Mouse (Mus musculus): ENCODE measurements around the gene Tnfsf13. TPM values are rescaled to one million over a fixed set of nuclear protein-coding genes. Genes with fewer than 3 reads are reported as not detected.

Gene Tnfsf13
- polyA plus RNA-seq, 1 experiment from 2014 or later: 0.33 TPM

- no peak overlapping the region; the same call in 1 of the 2 replicates for H3K9ac ChIP-seq
- no peaks in the 10 kb centered on the region for H3K36me3 ChIP-seq
- H3K4me3 ChIP-seq (replicated peaks): no peak overlapping the region
- no peaks in the 10 kb centered on the region for H3K9me3 ChIP-seq
- 87% methylated on average over 6 of the region's 6 CpGs for WGBS
- no peak for ATAC-seq
- no peaks in the 10 kb centered on the region for H3K27me3 ChIP-seq (replicated peaks)
- H3K27ac ChIP-seq: no peak overlapping the region
- H3K4me1 ChIP-seq (replicated peaks): peaks cover 29% of the 10 kb centered on the region
- no peak overlapping the region for H3K4me2 ChIP-seq (replicated peaks)
Observed at GRCm38 (mm10) chr11:69684936-69685335, 648 bp downstream of the Tnfsf13 start.

- Histone ChIP-seq H3K4me2 (replicated peaks) (no peak overlapping the region), H3K4me1 (replicated peaks) (peaks cover 29% of the 10 kb centered on the region), H3K9me3 (no peaks in the 10 kb centered on the region), H3K9ac (no peak overlapping the region), H3K36me3 (no peaks in the 10 kb centered on the region), H3K27ac (peak overlapping the region; percentile 56; the same call in 1 of the 2 replicates), H3K27me3 (replicated peaks) (no peaks in the 10 kb centered on the region), H3K4me3 (replicated peaks) (no peak overlapping the region)
- peak; percentile 21; the same call in 1 of the 2 replicates for ATAC-seq
- WGBS: 77% methylated on average over 12 of the region's 12 CpGs
Observed at GRCm38 (mm10) chr11:69684128-69684745, 1.3 kb downstream of the Tnfsf13 start.

GRCm38 (mm10) chr11:69683576-69683975, 2.0 kb downstream of the Tnfsf13 start:
- ATAC-seq: no peak
- no peak overlapping the region for H3K4me2 ChIP-seq (replicated peaks)
- H3K9ac ChIP-seq: 0 out of 2 replicates have a peak overlapping the region, but pooled peaks have one; percentile 0
- no peak overlapping the region for H3K4me3 ChIP-seq (replicated peaks)
- peaks cover 3% of the 10 kb centered on the region for H3K36me3 ChIP-seq
- peaks cover 29% of the 10 kb centered on the region for H3K4me1 ChIP-seq (replicated peaks)
- WGBS: 76% methylated on average over 7 of the region's 7 CpGs
- no peaks in the 10 kb centered on the region for H3K9me3 ChIP-seq
- peak overlapping the region; percentile 56; the same call in 1 of the 2 replicates for H3K27ac ChIP-seq
- no peaks in the 10 kb centered on the region for H3K27me3 ChIP-seq (replicated peaks)

- Histone ChIP-seq H3K27ac (peak overlapping the region; percentile 93), H3K27me3 (replicated peaks) (no peaks in the 10 kb centered on the region), H3K9me3 (no peaks in the 10 kb centered on the region), H3K9ac (0 out of 2 replicates have a peak overlapping the region, but pooled peaks have one; percentile 0), H3K4me2 (replicated peaks) (peak overlapping the region; percentile 75), H3K36me3 (peaks cover 8% of the 10 kb centered on the region), H3K4me3 (replicated peaks) (0 out of 2 replicates have a peak overlapping the region, but pooled peaks have one; percentile 59), H3K4me1 (replicated peaks) (peaks cover 29% of the 10 kb centered on the region)
- WGBS: 20% methylated on average over 12 of the region's 12 CpGs
- peak; percentile 35; the same call in 1 of the 2 replicates for ATAC-seq
Observed at GRCm38 (mm10) chr11:69682840-69683533, 2.6 kb downstream of the Tnfsf13 start.

GRCm38 (mm10) chr11:69682209-69682839, 3.3 kb downstream of the Tnfsf13 start:
- Histone ChIP-seq H3K9ac (peak overlapping the region; percentile 84), H3K4me2 (replicated peaks) (peak overlapping the region; percentile 75), H3K36me3 (peaks cover 9% of the 10 kb centered on the region), H3K9me3 (no peaks in the 10 kb centered on the region), H3K4me3 (replicated peaks) (peak overlapping the region; percentile 59), H3K27me3 (replicated peaks) (no peaks in the 10 kb centered on the region), H3K4me1 (replicated peaks) (peaks cover 29% of the 10 kb centered on the region), H3K27ac (peak overlapping the region; percentile 93)
- WGBS: 24% methylated on average over 24 of the region's 24 CpGs
- ATAC-seq: peak; percentile 16; the same call in 1 of the 2 replicates

- Histone ChIP-seq H3K4me1 (replicated peaks) (peaks cover 23% of the 10 kb centered on the region), H3K4me2 (replicated peaks) (peak within 1 kb of the TSS; percentile 75), H3K27me3 (replicated peaks) (no peaks in the 10 kb centered on the region), H3K27ac (peak within 1 kb of the TSS; percentile 93), H3K36me3 (peaks cover 13% of the 10 kb centered on the region), H3K9ac (peak within 1 kb of the TSS; percentile 84), H3K4me3 (replicated peaks) (peak within 1 kb of the TSS; percentile 59), H3K9me3 (no peaks in the 10 kb centered on the region)
- peak; percentile 96 for ATAC-seq
- under 1% methylated on average over 78 of the region's 80 CpGs for WGBS
Observed at GRCm38 (mm10) chr11:69681314-69682208, 4.0 kb downstream of the Tnfsf13 start, which contains the start of gene Senp3. TSS of gene Senp3 (minus strand) at chr11:69682084.

- no peak for ATAC-seq
- H3K36me3 ChIP-seq: peaks cover 18% of the 10 kb centered on the region
- H3K9me3 ChIP-seq: no peaks in the 10 kb centered on the region
- no peak overlapping the region for H3K27ac ChIP-seq
- H3K4me2 ChIP-seq (replicated peaks): peak overlapping the region; percentile 75
- no peaks in the 10 kb centered on the region for H3K27me3 ChIP-seq (replicated peaks)
- 91% methylated on average over 30 of the region's 30 CpGs for WGBS
- H3K4me3 ChIP-seq (replicated peaks): peak overlapping the region; percentile 59; the same call in 1 of the 2 replicates
- H3K4me1 ChIP-seq (replicated peaks): peaks cover 12% of the 10 kb centered on the region
- peak overlapping the region; percentile 84; the same call in 1 of the 2 replicates for H3K9ac ChIP-seq
Observed at GRCm38 (mm10) chr11:69680136-69680855, 5.3 kb downstream of the Tnfsf13 start.

- 100% methylated on average over 2 of the region's 2 CpGs for WGBS
- Histone ChIP-seq H3K27me3 (replicated peaks) (no peaks in the 10 kb centered on the region), H3K36me3 (peaks cover 24% of the 10 kb centered on the region), H3K9ac (no peak overlapping the region), H3K9me3 (no peaks in the 10 kb centered on the region), H3K27ac (no peak overlapping the region), H3K4me2 (replicated peaks) (no peak overlapping the region), H3K4me1 (replicated peaks) (peaks cover 11% of the 10 kb centered on the region), H3K4me3 (replicated peaks) (no peak overlapping the region)
- no peak for ATAC-seq
Observed at GRCm38 (mm10) chr11:69679144-69679543, 6.4 kb downstream of the Tnfsf13 start.

- no peaks in the 10 kb centered on the region for H3K9me3 ChIP-seq
- H3K27me3 ChIP-seq (replicated peaks): no peaks in the 10 kb centered on the region
- WGBS: under 1% methylated on average over 36 of the region's 36 CpGs
- peak within 1 kb of the TSS; percentile 77 for H3K4me3 ChIP-seq (replicated peaks)
- H3K4me2 ChIP-seq (replicated peaks): peak within 1 kb of the TSS; percentile 56
- peak; percentile 98 for ATAC-seq
- H3K4me1 ChIP-seq (replicated peaks): peaks cover 12% of the 10 kb centered on the region
- peaks cover 40% of the 10 kb centered on the region for H3K36me3 ChIP-seq
- peak within 1 kb of the TSS; percentile 89 for H3K27ac ChIP-seq
- peak within 1 kb of the TSS; percentile 97 for H3K9ac ChIP-seq
Observed at GRCm38 (mm10) chr11:69672211-69672706, 13.3 kb downstream of the Tnfsf13 start, which contains the start of gene Eif4a1. TSS of gene Eif4a1 (minus strand) at chr11:69672423.

GRCm38 (mm10) chr11:69671726-69672124, 13.9 kb downstream of the Tnfsf13 start:
- H3K9me3 ChIP-seq: no peaks in the 10 kb centered on the region
- H3K27ac ChIP-seq: peak overlapping the region; percentile 89
- no peaks in the 10 kb centered on the region for H3K27me3 ChIP-seq (replicated peaks)
- H3K9ac ChIP-seq: peak overlapping the region; percentile 97
- H3K4me1 ChIP-seq (replicated peaks): peaks cover 12% of the 10 kb centered on the region
- H3K4me2 ChIP-seq (replicated peaks): no peak overlapping the region; the same call in 1 of the 2 replicates
- peak overlapping the region; percentile 77 for H3K4me3 ChIP-seq (replicated peaks)
- WGBS: under 1% methylated on average over 43 of the region's 43 CpGs
- peak; percentile 14 for ATAC-seq
- peaks cover 41% of the 10 kb centered on the region for H3K36me3 ChIP-seq

All from intestine, embryonic 15.5 days (tissue).